Mouse (Mus musculus) testis, postnatal 14 days (tissue): Measurements from ENCODE around the gene Gm21764.
"Not testable (repeated sequence)": the region's sequence is repeated elsewhere in the genome, so short reads cannot be mapped to it uniquely, and the experiment has no call there.

ENCODE experiments used
- DNase-seq: peaks from one replicate; pipeline ENCODE4 v3.0.0; 2021; ENCODE audit warnings: low spot score

Gm21764 gene

DNA sequence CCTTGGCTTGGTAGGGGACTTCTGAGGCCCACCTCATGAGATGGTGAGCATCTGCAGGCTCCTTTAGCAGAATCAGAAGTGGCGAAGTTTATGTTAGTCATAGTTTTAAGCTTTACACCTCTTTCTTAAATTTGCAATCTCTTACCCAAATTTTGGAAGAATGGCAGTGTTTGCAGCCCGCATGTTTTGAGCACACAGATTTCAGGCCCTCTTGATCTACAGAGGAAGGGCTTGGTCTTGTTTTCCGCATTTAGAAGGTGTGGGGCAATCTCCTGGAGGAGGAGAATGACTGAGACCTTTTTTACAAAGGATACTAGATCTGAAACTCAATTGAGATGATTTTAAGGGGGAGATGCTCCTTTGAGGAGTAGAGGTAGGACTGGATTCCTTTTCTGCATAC, at the start of gene Gm21764:
TSS of gene Gm21764 (minus strand) at position 101 of the 400 bp plus-strand sequence.
- not testable (repeated sequence) for DNase-seq

DNA sequence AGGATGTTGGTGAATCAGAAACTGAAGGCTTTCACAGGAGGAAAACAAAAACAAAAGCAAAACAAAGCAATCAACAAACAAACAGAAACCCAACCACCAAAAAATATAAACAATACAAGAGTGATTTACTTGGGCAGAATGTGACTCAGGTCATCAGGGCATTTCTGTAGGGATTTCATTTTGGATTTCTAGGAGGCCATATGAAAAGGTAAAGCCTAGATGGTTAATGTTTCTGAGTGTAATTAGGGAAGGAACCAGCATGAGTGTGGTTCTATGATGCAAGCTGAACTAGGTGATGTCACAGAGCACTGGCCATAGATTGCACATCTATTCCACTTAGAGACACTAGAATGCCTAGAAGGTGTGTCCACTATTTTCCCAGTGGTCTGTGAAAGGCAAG, 27.2 kb upstream of the Gm21764 start, which contains the start of gene Ssty1:
TSS of gene Ssty1 (plus strand) at position 301 of the 400 bp plus-strand sequence.
- DNase-seq, result not testable (repeated sequence)
